ENCODE assay signal across 8 mouse cellular contexts in genomic region chr19:3414268-3414733, GRCm38 (mm10). TPM values are rescaled to one million over a fixed set of nuclear protein-coding genes. Genes with fewer than 3 reads are reported as not detected.
A peak's percentile ranks its signal among the peaks of the same experiment; 100 is the strongest.
DNase-seq lines count a peak whose midpoint lies in the region; ATAC-seq lines count a peak whose summit lies in the region.

Gene Gal (minus strand): TSS chr19:3414544.

- peak within 1 kb of the TSS; percentile 34 for H3K4me3 ChIP-seq in embryonic facial prominence, embryonic 14.5 days (ENCODE audit: low read depth, low read length)
- peak within 1 kb of the TSS; percentile 29 for H3K4me3 ChIP-seq in hindbrain, embryonic 12.5 days
- H3K4me3 ChIP-seq in liver, embryonic 15.5 days (replicated peaks), result 0 out of 2 replicates have a peak within 1 kb of the TSS, but pooled peaks have one; percentile 10
- peak within 1 kb of the TSS; percentile 35 for H3K4me3 ChIP-seq in neural tube, embryonic 15.5 days (replicated peaks)

- H3K4me1 ChIP-seq in embryonic facial prominence, embryonic 14.5 days (ENCODE audit: control insufficient read depth, insufficient read depth, low read length), result 0 out of 2 replicates have a peak, but pooled peaks cover 5% of the 10 kb centered on the region
- peaks cover 14% of the 10 kb centered on the region for H3K4me1 ChIP-seq in hindbrain, embryonic 12.5 days
- peaks cover 7% of the 10 kb centered on the region; the same call in 1 of the 2 replicates for H3K4me1 ChIP-seq in liver, embryonic 15.5 days (replicated peaks)
- peaks cover 16% of the 10 kb centered on the region for H3K4me1 ChIP-seq in neural tube, embryonic 15.5 days

- peak; percentile 34 to 47 for DNase-seq in right cerebral cortex, postnatal 10 days (ENCODE audit: low spot score in 2 of 2)
- no peak for DNase-seq in right cerebral cortex, adult 18-20 months
- DNase-seq in embryonic facial prominence, embryonic 14.5 days (ENCODE audit: low spot score), result no peak
- DNase-seq in c-Kit-positive CD71-positive TER-119-positive erythroid progenitor cells, embryonic 14.5 days (ENCODE audit: low spot score), result no peak
- DNase-seq in urinary bladder, postnatal 10 days (ENCODE audit: low spot score), result no peak

- H3K27ac ChIP-seq in embryonic facial prominence, embryonic 14.5 days (replicated peaks; ENCODE audit: low read depth, low read length), result no peak within 1 kb of the TSS
- no peak within 1 kb of the TSS for H3K27ac ChIP-seq in hindbrain, embryonic 12.5 days
- no peak within 1 kb of the TSS for H3K27ac ChIP-seq in liver, embryonic 15.5 days (replicated peaks)
- no peak within 1 kb of the TSS for H3K27ac ChIP-seq in neural tube, embryonic 15.5 days (replicated peaks)

- H3K4me2 ChIP-seq in embryonic facial prominence, embryonic 14.5 days (ENCODE audit: low read depth, low read length), result peak within 1 kb of the TSS; percentile 58
- H3K4me2 ChIP-seq in hindbrain, embryonic 12.5 days (replicated peaks), result peak within 1 kb of the TSS; percentile 59
- H3K4me2 ChIP-seq in liver, embryonic 15.5 days, result peak within 1 kb of the TSS; percentile 40
- H3K4me2 ChIP-seq in neural tube, embryonic 15.5 days, result peak within 1 kb of the TSS; percentile 66

- 5% methylated on average over 13 of the region's 37 CpGs for WGBS in embryonic facial prominence, embryonic 14.5 days
- 3% methylated on average over 37 of the region's 37 CpGs for WGBS in hindbrain, embryonic 12.5 days
- WGBS in liver, embryonic 15.5 days (ENCODE audit: insufficient replicate concordance), result 3% methylated on average over 37 of the region's 37 CpGs
- 2% methylated on average over 37 of the region's 37 CpGs for WGBS in neural tube, embryonic 15.5 days

- no peaks in the 10 kb centered on the region for H3K9me3 ChIP-seq in embryonic facial prominence, embryonic 14.5 days (ENCODE audit: control insufficient read depth, low read length)
- no peaks in the 10 kb centered on the region for H3K9me3 ChIP-seq in hindbrain, embryonic 12.5 days (replicated peaks)
- no peaks in the 10 kb centered on the region for H3K9me3 ChIP-seq in liver, embryonic 15.5 days (replicated peaks)
- H3K9me3 ChIP-seq in neural tube, embryonic 15.5 days (replicated peaks), result no peaks in the 10 kb centered on the region

- peak; percentile 60 for ATAC-seq in embryonic facial prominence, embryonic 14.5 days (ENCODE audit: low read depth)
- peak; percentile 41 for ATAC-seq in hindbrain, embryonic 12.5 days (ENCODE audit: low FRiP score)
- no peak for ATAC-seq in liver, embryonic 15.5 days (ENCODE audit: insufficient read depth)
- no peak for ATAC-seq in neural tube, embryonic 15.5 days (ENCODE audit: low FRiP score)

- H3K27me3 ChIP-seq in embryonic facial prominence, embryonic 14.5 days (replicated peaks; ENCODE audit: control insufficient read depth, insufficient read depth, low read length), result peaks cover 27% of the 10 kb centered on the region
- H3K27me3 ChIP-seq in hindbrain, embryonic 12.5 days, result peaks cover 43% of the 10 kb centered on the region
- peaks cover 58% of the 10 kb centered on the region for H3K27me3 ChIP-seq in liver, embryonic 15.5 days
- H3K27me3 ChIP-seq in neural tube, embryonic 15.5 days (replicated peaks), result peaks cover 48% of the 10 kb centered on the region

- peak within 1 kb of the TSS; percentile 57 for H3K9ac ChIP-seq in embryonic facial prominence, embryonic 14.5 days (ENCODE audit: low read depth, low read length)
- H3K9ac ChIP-seq in hindbrain, embryonic 12.5 days, result peak within 1 kb of the TSS; percentile 44
- H3K9ac ChIP-seq in liver, embryonic 15.5 days, result no peak within 1 kb of the TSS
- peak within 1 kb of the TSS; percentile 33 for H3K9ac ChIP-seq in neural tube, embryonic 15.5 days (replicated peaks)

- H3K36me3 ChIP-seq in embryonic facial prominence, embryonic 14.5 days (ENCODE audit: control insufficient read depth, insufficient read depth, low read length), result no peaks in the 10 kb centered on the region
- H3K36me3 ChIP-seq in hindbrain, embryonic 12.5 days, result no peaks in the 10 kb centered on the region
- H3K36me3 ChIP-seq in liver, embryonic 15.5 days (replicated peaks), result no peaks in the 10 kb centered on the region
- H3K36me3 ChIP-seq in neural tube, embryonic 15.5 days, result no peaks in the 10 kb centered on the region

RNA-seq across cellular contexts. Expression of gene Gal, which starts in this region (rescaled TPM):
- 9.9 and 15.2 TPM in 2 replicates for polyA plus RNA-seq in embryonic facial prominence, embryonic 14.5 days (2014; fragmentation: Nextera tagmentation; extraction: Ambion mirVana)
- 6.2 and 8.7 TPM in 2 replicates for polyA plus RNA-seq in hindbrain, embryonic 12.5 days (2016; fragmentation: Nextera tagmentation; extraction: Ambion mirVana)
- 0.12 and 0.15 TPM in 2 replicates for polyA plus RNA-seq in liver, embryonic 15.5 days (2015; fragmentation: Nextera tagmentation; extraction: Ambion mirVana)
- polyA plus RNA-seq in neural tube, embryonic 15.5 days (2015; fragmentation: Nextera tagmentation; extraction: Ambion mirVana), result 39.2 and 47.3 TPM in 2 replicates

Comparison
In these comparisons a context has a peak if more than half of its experiments do, and no peak if none do; other contexts are left out.
1. DNase-seq: peak in right cerebral cortex, postnatal 10 days (2 of 2); none in right cerebral cortex, adult 18-20 months (single experiment), embryonic facial prominence, embryonic 14.5 days (single experiment), c-Kit-positive CD71-positive TER-119-positive erythroid progenitor cells, embryonic 14.5 days (single experiment) and urinary bladder, postnatal 10 days (single experiment).
2. ATAC-seq: peak in embryonic facial prominence, embryonic 14.5 days (single experiment) and hindbrain, embryonic 12.5 days (single experiment); none in liver, embryonic 15.5 days (single experiment) and neural tube, embryonic 15.5 days (single experiment).
3. Peak in every context shown above with its lines, with median percentiles within 50 percentile points of each other: H3K4me2 ChIP-seq and H3K4me3 ChIP-seq.